Mouse (Mus musculus) C2C12 (cell line): ENCODE data around the gene Zyg11b. TPM values are rescaled to one million over a fixed set of nuclear protein-coding genes. Genes with fewer than 3 reads are reported as not detected.

Experiments
- H3K27me3 ChIP-seq: one replicate; pipeline ENCODE4 v1.6.1; 2011; ENCODE audit not compliant: control insufficient read depth, insufficient read depth, insufficient read length
- H3K36me3 ChIP-seq: one replicate; pipeline ENCODE4 v1.6.1; 2011; ENCODE audit not compliant: control insufficient read depth, insufficient read depth
- H3K4me3 ChIP-seq: one replicate; pipeline ENCODE4 v1.5.1; 2011; ENCODE audit warnings: mild to moderate bottlenecking, control low read depth; ENCODE audit not compliant: poor library complexity, insufficient read depth, severe bottlenecking
- H3K79me2 ChIP-seq: one replicate; pipeline ENCODE4 v1.6.1; 2011; ENCODE audit not compliant: control insufficient read depth, insufficient read depth
- H3K79me3 ChIP-seq: one replicate; pipeline ENCODE4 v1.6.1; 2011; ENCODE audit warnings: low read depth, control low read depth
- H3ac ChIP-seq: one replicate; pipeline ENCODE3; 2011; ENCODE audit warnings: low read depth; ENCODE audit not compliant: control insufficient read depth, insufficient read length
- CEBPB ChIP-seq: IDR thresholded peaks from one replicate; pipeline ENCODE4 v1.6.1; 2011; ENCODE audit warnings: low read depth, mild to moderate bottlenecking, control low read depth, moderate library complexity
- CTCF ChIP-seq: IDR thresholded peaks from one replicate; pipeline ENCODE4 v1.5.1; 2011; ENCODE audit not compliant: control insufficient read depth, insufficient read depth, insufficient read length
- FOSL1 ChIP-seq: IDR thresholded peaks from one replicate; pipeline ENCODE4 v1.8.0; 2011; ENCODE audit warnings: mild to moderate bottlenecking, low read length; ENCODE audit not compliant: poor library complexity, insufficient read depth, severe bottlenecking
- MAX ChIP-seq: IDR thresholded peaks from one replicate; pipeline ENCODE4 v1.6.1; 2011; ENCODE audit warnings: mild to moderate bottlenecking, control low read depth
- MYOD1 ChIP-seq: IDR thresholded peaks from one replicate; pipeline ENCODE4 v1.6.1; 2011; ENCODE audit warnings: low read depth; ENCODE audit not compliant: control insufficient read depth, insufficient read length
- MYOG ChIP-seq: IDR thresholded peaks from one replicate; pipeline ENCODE4 v1.6.1; 2011; ENCODE audit not compliant: control insufficient read depth, insufficient read length; ENCODE audit errors: extremely low read depth
- USF1 ChIP-seq: IDR thresholded peaks from one replicate; pipeline ENCODE4 v1.6.1; 2011; ENCODE audit warnings: low read depth, mild to moderate bottlenecking, control low read depth, moderate library complexity
- long read RNA-seq, 2 experiments: library from polyadenylated mRNA; unstranded; transcript quantifications; one replicate each; pipeline ENCODE4 v2.0.0; 2019 to 2020
- polyA plus RNA-seq: library from polyadenylated mRNA; unstranded; fragments of >200 nt; fragmentation: generic; extraction: Trizol; gene quantifications from one replicate; pipeline ENCODE4 v1.2.1, GENCODE M21; 2012; ENCODE audit warnings: missing spikeins

The Zyg11b gene
- polyA plus RNA-seq: 5.4 TPM
- long read RNA-seq, experiment 1, partial matches to known transcripts: 0 of 4 reads
- long read RNA-seq, experiment 1, other reads (novel, unspliced or antisense): 4 of 4 reads
- long read RNA-seq, experiment 2, full-length matches to known transcripts: 42 of 54 reads
- long read RNA-seq, experiment 2, partial matches to known transcripts: 4 of 54 reads
- long read RNA-seq, experiment 2, other reads (novel, unspliced or antisense): 8 of 54 reads

GRCm38 (mm10) chr4:108300670-108301373 lies at the start of gene Zyg11b:
TSS of gene Zyg11b (minus strand) at chr4:108301096.
- Histone ChIP-seq H3K4me3 (peak within 1 kb of the TSS; percentile 59), H3K79me3 (peaks cover 36% of the 10 kb centered on the region), H3ac (peak within 1 kb of the TSS; percentile 83), H3K27me3 (no peaks in the 10 kb centered on the region), H3K36me3 (no peaks in the 10 kb centered on the region), H3K79me2 (peaks cover 47% of the 10 kb centered on the region)
- no peak for TF ChIP-seq MAX
- TF ChIP-seq MYOG: no peak
- no peak for TF ChIP-seq CEBPB
- TF ChIP-seq CTCF: no peak
- no peak for TF ChIP-seq MYOD1
- TF ChIP-seq FOSL1: no peak
- TF ChIP-seq USF1: no peak

GRCm38 (mm10) chr4:108349836-108350547 lies 49.1 kb upstream of the Zyg11b start:
- no peaks in the 10 kb centered on the region for H3K27me3 ChIP-seq
- H3K4me3 ChIP-seq: no peak overlapping the region
- no peaks in the 10 kb centered on the region for H3K36me3 ChIP-seq
- TF ChIP-seq FOSL1 (no peak), MAX (peak; percentile 15)
- no peaks in the 10 kb centered on the region for H3K79me3 ChIP-seq
- no peaks in the 10 kb centered on the region for H3K79me2 ChIP-seq
- no peak overlapping the region for H3ac ChIP-seq

GRCm38 (mm10) chr4:108349064-108349463 lies 48.2 kb upstream of the Zyg11b start:
- Histone ChIP-seq H3K36me3 (no peaks in the 10 kb centered on the region), H3K4me3 (no peak overlapping the region), H3ac (no peak overlapping the region), H3K27me3 (no peaks in the 10 kb centered on the region), H3K79me3 (no peaks in the 10 kb centered on the region), H3K79me2 (no peaks in the 10 kb centered on the region)
- no peak for TF ChIP-seq USF1
- TF ChIP-seq MAX: no peak
- no peak for TF ChIP-seq CTCF
- TF ChIP-seq FOSL1: no peak
- no peak for TF ChIP-seq MYOG
- no peak for TF ChIP-seq MYOD1
- TF ChIP-seq CEBPB: no peak

- no peaks in the 10 kb centered on the region for H3K79me3 ChIP-seq
- no peaks in the 10 kb centered on the region for H3K36me3 ChIP-seq
- no peaks in the 10 kb centered on the region for H3K79me2 ChIP-seq
- no peak overlapping the region for H3K4me3 ChIP-seq
- H3ac ChIP-seq: no peak overlapping the region
- no peaks in the 10 kb centered on the region for H3K27me3 ChIP-seq
- TF ChIP-seq FOSL1 (no peak), MYOD1 (no peak)
These were observed 47.5 kb upstream of the Zyg11b start for GRCm38 (mm10) chr4:108348256-108348875.

- Histone ChIP-seq H3K79me2 (no peaks in the 10 kb centered on the region), H3K27me3 (no peaks in the 10 kb centered on the region), H3ac (no peak overlapping the region), H3K4me3 (no peak overlapping the region), H3K79me3 (no peaks in the 10 kb centered on the region), H3K36me3 (no peaks in the 10 kb centered on the region)
- TF ChIP-seq MYOG: no peak
- TF ChIP-seq USF1: no peak
- no peak for TF ChIP-seq MAX
- no peak for TF ChIP-seq CTCF
- TF ChIP-seq FOSL1: peak; percentile 70
- peak; percentile 91 for TF ChIP-seq CEBPB
- TF ChIP-seq MYOD1: no peak
These were observed 46.2 kb upstream of the Zyg11b start for GRCm38 (mm10) chr4:108347111-108347510.

- Histone ChIP-seq H3K36me3 (no peaks in the 10 kb centered on the region), H3K79me2 (no peaks in the 10 kb centered on the region), H3K4me3 (no peak overlapping the region)
These were observed 44.9 kb upstream of the Zyg11b start for GRCm38 (mm10) chr4:108345826-108346225.

More at GRCm38 (mm10) chr4:108345826-108346225, 44.9 kb upstream of the Zyg11b start:
- TF ChIP-seq MYOG (no peak), CEBPB (no peak), CTCF (no peak), MYOD1 (no peak), FOSL1 (no peak), MAX (no peak), USF1 (no peak)
- Histone ChIP-seq H3ac (no peak overlapping the region), H3K27me3 (no peaks in the 10 kb centered on the region), H3K79me3 (no peaks in the 10 kb centered on the region)
